Mouse (Mus musculus) limb, embryonic 14.5 days (tissue): ENCODE measurements around the gene Olfr279. TPM values are rescaled to one million over a fixed set of nuclear protein-coding genes. Genes with fewer than 3 reads are reported as not detected.

ENCODE experiments used
- ATAC-seq: fragments of 200-750 bp; cut with Nextera tagmentation; 2 replicates; pipeline ENCODE4 v1.8.0; 2017; ENCODE audit warnings: low read depth, moderate number of reproducible peaks, moderate TSS enrichment; ENCODE audit not compliant: low FRiP score
- DNase-seq: peaks from one replicate; pipeline ENCODE4 v3.0.0-alpha.2; 2015; ENCODE audit warnings: low spot score
- H3K27ac ChIP-seq: fragments of 300-500 bp; sonication (generic); replicated peaks from 2 replicates; pipeline ENCODE4 v1.5.1; 2014; ENCODE audit warnings: low read depth, mild to moderate bottlenecking, low read length, moderate library complexity, mixed read lengths
- H3K27me3 ChIP-seq: fragments of 300-500 bp; sonication (generic); 2 replicates; pipeline ENCODE4 v1.6.1; 2014; ENCODE audit warnings: low read length, mixed read lengths; ENCODE audit not compliant: control insufficient read depth, insufficient read depth
- H3K36me3 ChIP-seq: fragments of 300-500 bp; sonication (generic); 2 replicates; pipeline ENCODE4 v1.6.1; 2014; ENCODE audit warnings: mild to moderate bottlenecking, low read length, moderate library complexity, mixed read lengths; ENCODE audit not compliant: control insufficient read depth, insufficient read depth
- H3K4me1 ChIP-seq: fragments of 300-500 bp; sonication (generic); 2 replicates; pipeline ENCODE4 v1.6.1; 2014; ENCODE audit warnings: antibody characterized with exemption, low read length, mixed read lengths; ENCODE audit not compliant: control insufficient read depth, insufficient read depth
- H3K4me2 ChIP-seq: fragments of 300-500 bp; sonication (generic); replicated peaks from 2 replicates; pipeline ENCODE4 v1.6.1; 2014; ENCODE audit warnings: low read depth, mild to moderate bottlenecking, low read length, moderate library complexity; ENCODE audit not compliant: severe bottlenecking
- H3K4me3 ChIP-seq: fragments of 300-500 bp; sonication (generic); replicated peaks from 2 replicates; pipeline ENCODE4 v1.5.1; 2014; ENCODE audit warnings: low read length
- H3K9ac ChIP-seq: fragments of 300-500 bp; sonication (generic); 2 replicates; pipeline ENCODE4 v1.6.1; 2014; ENCODE audit warnings: mild to moderate bottlenecking, low read depth, low read length, moderate library complexity; ENCODE audit not compliant: severe bottlenecking
- H3K9me3 ChIP-seq: fragments of 300-500 bp; sonication (generic); 2 replicates; pipeline ENCODE4 v1.6.1; 2016; ENCODE audit warnings: low read length; ENCODE audit not compliant: control insufficient read depth
- POLR2A ChIP-seq: fragments of 200-500 bp; IDR thresholded peaks from 2 replicates; pipeline ENCODE4 v1.8.0; 2012; ENCODE audit warnings: inconsistent platforms, mild to moderate bottlenecking, moderate library complexity, borderline replicate concordance; ENCODE audit not compliant: insufficient read depth, insufficient read length; ENCODE audit errors: extremely low read depth
- WGBS: fragments of 180-500 bp; shearing (Covaris S2); extraction: QIAGEN DNeasy Blood & Tissue Kit; methylation state at CpG from one replicate; pipeline ENCODE4 v1.1.7; 2014; 5-methylcytosine and 5-hydroxymethylcytosine counted together
- microRNA-seq: library from miRNA; unstranded; fragments of <30 nt; microRNA quantifications from one replicate; pipeline ENCODE4, GENCODE M21; 2016
- polyA plus RNA-seq, 2 experiments: library from polyadenylated mRNA; depleted of rRNA in 1 of 2; stranded (reverse) in 1 of 2; unstranded in 1 of 2; fragments of >200 nt; fragmentation: Nextera tagmentation in 1 of 2; extraction: Ambion mirVana in 1 of 2; gene quantifications; 2 replicates each; pipeline versions ENCODE4 v1.2.1 to v1.2.3; 2012 to 2014

Olfr279 gene
- polyA plus RNA-seq, 2 experiments: not detected

GRCm38 (mm10) chr15:98537923-98538322 lies 45.7 kb downstream of the Olfr279 start:
- Histone ChIP-seq H3K36me3 (peaks cover 43% of the 10 kb centered on the region), H3K4me3 (no peak overlapping the region), H3K4me1 (no peaks in the 10 kb centered on the region; the same call in 1 of the 2 replicates), H3K27ac (no peak overlapping the region), H3K9ac (no peak overlapping the region), H3K9me3 (no peaks in the 10 kb centered on the region), H3K27me3 (no peaks in the 10 kb centered on the region), H3K4me2 (no peak overlapping the region)
- ATAC-seq: no peak
- no peak for DNase-seq
- TF ChIP-seq POLR2A: no peak
- 74% methylated on average over 4 of the region's 4 CpGs for WGBS

GRCm38 (mm10) chr15:98541064-98541463 lies 48.9 kb downstream of the Olfr279 start:
- peaks cover 74% of the 10 kb centered on the region for H3K36me3 ChIP-seq
- no peaks in the 10 kb centered on the region for H3K4me1 ChIP-seq
- no peak overlapping the region for H3K4me3 ChIP-seq
- H3K9me3 ChIP-seq: no peaks in the 10 kb centered on the region
- no peak overlapping the region for H3K9ac ChIP-seq
- H3K27me3 ChIP-seq: no peaks in the 10 kb centered on the region
- no peak for TF ChIP-seq POLR2A
- no peak overlapping the region for H3K27ac ChIP-seq
- ATAC-seq: no peak
- no peak for DNase-seq
- 88% methylated on average over 6 of the region's 6 CpGs for WGBS
- H3K4me2 ChIP-seq: no peak overlapping the region

- no peak for DNase-seq
- H3K36me3 ChIP-seq: peaks cover 87% of the 10 kb centered on the region
- H3K9me3 ChIP-seq: no peaks in the 10 kb centered on the region
- WGBS: 74% methylated on average over 4 of the region's 4 CpGs
- H3K27ac ChIP-seq: no peak overlapping the region
- H3K4me2 ChIP-seq: no peak overlapping the region
- no peak overlapping the region for H3K9ac ChIP-seq
- no peaks in the 10 kb centered on the region for H3K27me3 ChIP-seq
- no peaks in the 10 kb centered on the region for H3K4me1 ChIP-seq
- no peak overlapping the region for H3K4me3 ChIP-seq
- ATAC-seq: no peak
- no peak for TF ChIP-seq POLR2A
Observed at GRCm38 (mm10) chr15:98543341-98543740, 51.1 kb downstream of the Olfr279 start.

- no peak overlapping the region for H3K27ac ChIP-seq
- no peak overlapping the region for H3K4me3 ChIP-seq
- DNase-seq: no peak
- H3K36me3 ChIP-seq: peaks cover 90% of the 10 kb centered on the region
- H3K9me3 ChIP-seq: no peaks in the 10 kb centered on the region
- no peak for ATAC-seq
- WGBS: 90% methylated on average over 3 of the region's 3 CpGs
- H3K4me1 ChIP-seq: no peaks in the 10 kb centered on the region
- no peak overlapping the region for H3K4me2 ChIP-seq
- no peaks in the 10 kb centered on the region for H3K27me3 ChIP-seq
- H3K9ac ChIP-seq: no peak overlapping the region
- TF ChIP-seq POLR2A: no peak
Observed at GRCm38 (mm10) chr15:98545151-98545550, 52.9 kb downstream of the Olfr279 start.

- Histone ChIP-seq H3K4me2 (no peak overlapping the region), H3K36me3 (peaks cover 91% of the 10 kb centered on the region), H3K4me1 (no peaks in the 10 kb centered on the region), H3K4me3 (no peak overlapping the region), H3K27me3 (no peaks in the 10 kb centered on the region), H3K9ac (no peak overlapping the region), H3K9me3 (no peaks in the 10 kb centered on the region), H3K27ac (no peak overlapping the region)
- DNase-seq (no peak), ATAC-seq (no peak)
- no peak for TF ChIP-seq POLR2A
- WGBS: 84% methylated on average over 5 of the region's 5 CpGs
Observed at GRCm38 (mm10) chr15:98546843-98547242, 54.6 kb downstream of the Olfr279 start.

Small RNA genes within 50 kb of the gene (microRNA-seq; reads per million reads assigned to microRNA genes)
- 0.92 reads per million for gene Mir1291

Other genes starting within 250 kb of the Olfr279 start
- gene H1fnt, start 235.1 kb upstream of the Olfr279 start, polyA plus RNA-seq (2012; rRNA removed): not detected in 2 replicates
- not detected in 2 replicates for gene H1fnt, start 235.1 kb upstream of the Olfr279 start, polyA plus RNA-seq (2014; fragmentation: Nextera tagmentation; extraction: Ambion mirVana)
- 1.3 and 1.5 TPM in 2 replicates for gene Zfp641, start 196.2 kb upstream of the Olfr279 start, polyA plus RNA-seq (2012; rRNA removed)
- gene Zfp641, start 196.2 kb upstream of the Olfr279 start, polyA plus RNA-seq (2014; fragmentation: Nextera tagmentation; extraction: Ambion mirVana): 0.32 and 0.79 TPM in 2 replicates
- not detected in 2 replicates for gene Olfr285, start 175.0 kb upstream of the Olfr279 start, polyA plus RNA-seq (2012; rRNA removed)
- not detected in 2 replicates for gene Olfr285, start 175.0 kb upstream of the Olfr279 start, polyA plus RNA-seq (2014; fragmentation: Nextera tagmentation; extraction: Ambion mirVana)
- gene Olfr284, start 151.4 kb upstream of the Olfr279 start, polyA plus RNA-seq (2012; rRNA removed): 0.10 TPM in 1 of 2 replicates, not detected in the other
- not detected in 2 replicates for gene Olfr284, start 151.4 kb upstream of the Olfr279 start, polyA plus RNA-seq (2014; fragmentation: Nextera tagmentation; extraction: Ambion mirVana)
- gene Olfr283, start 111.5 kb upstream of the Olfr279 start, polyA plus RNA-seq (2012; rRNA removed): 0.10 TPM in 1 of 2 replicates, not detected in the other
- gene Olfr283, start 111.5 kb upstream of the Olfr279 start, polyA plus RNA-seq (2014; fragmentation: Nextera tagmentation; extraction: Ambion mirVana): not detected in 2 replicates
- not detected in 2 replicates for gene Olfr282, start 61.2 kb upstream of the Olfr279 start, polyA plus RNA-seq (2012; rRNA removed)
- gene Olfr282, start 61.2 kb upstream of the Olfr279 start, polyA plus RNA-seq (2014; fragmentation: Nextera tagmentation; extraction: Ambion mirVana): not detected in 2 replicates
- not detected in 2 replicates for gene Olfr281, start 39.8 kb upstream of the Olfr279 start, polyA plus RNA-seq (2012; rRNA removed)
- gene Olfr281, start 39.8 kb upstream of the Olfr279 start, polyA plus RNA-seq (2014; fragmentation: Nextera tagmentation; extraction: Ambion mirVana): not detected in 2 replicates
- gene OR5BS1P, start 22.5 kb upstream of the Olfr279 start, polyA plus RNA-seq (2012; rRNA removed): not detected in 2 replicates
- not detected in 2 replicates for gene OR5BS1P, start 22.5 kb upstream of the Olfr279 start, polyA plus RNA-seq (2014; fragmentation: Nextera tagmentation; extraction: Ambion mirVana)
- 0.14 and 0.32 TPM in 2 replicates for gene Lalba, start 9.7 kb upstream of the Olfr279 start, polyA plus RNA-seq (2012; rRNA removed)
- gene Lalba, start 9.7 kb upstream of the Olfr279 start, polyA plus RNA-seq (2014; fragmentation: Nextera tagmentation; extraction: Ambion mirVana): not detected in 2 replicates
- gene Kansl2, start 41.9 kb downstream of the Olfr279 start, polyA plus RNA-seq (2012; rRNA removed): 99.8 and 105 TPM in 2 replicates
- 104 and 108 TPM in 2 replicates for gene Kansl2, start 41.9 kb downstream of the Olfr279 start, polyA plus RNA-seq (2014; fragmentation: Nextera tagmentation; extraction: Ambion mirVana)
- 19.4 and 21.6 TPM in 2 replicates for gene Ccnt1, start 78.5 kb downstream of the Olfr279 start, polyA plus RNA-seq (2012; rRNA removed)
- 45.3 and 53.4 TPM in 2 replicates for gene Ccnt1, start 78.5 kb downstream of the Olfr279 start, polyA plus RNA-seq (2014; fragmentation: Nextera tagmentation; extraction: Ambion mirVana)
- gene 4930415O20Rik, start 78.6 kb downstream of the Olfr279 start, polyA plus RNA-seq (2012; rRNA removed): not detected in 2 replicates
- gene 4930415O20Rik, start 78.6 kb downstream of the Olfr279 start, polyA plus RNA-seq (2014; fragmentation: Nextera tagmentation; extraction: Ambion mirVana): 0.37 TPM in 1 of 2 replicates, not detected in the other
- 74.0 and 82.0 TPM in 2 replicates for gene Adcy6, start 117.7 kb downstream of the Olfr279 start, polyA plus RNA-seq (2012; rRNA removed)
- gene Adcy6, start 117.7 kb downstream of the Olfr279 start, polyA plus RNA-seq (2014; fragmentation: Nextera tagmentation; extraction: Ambion mirVana): 14.3 and 16.2 TPM in 2 replicates
- 75.2 and 105 TPM in 2 replicates for gene Cacnb3, start 138.4 kb downstream of the Olfr279 start, polyA plus RNA-seq (2012; rRNA removed)
- gene Cacnb3, start 138.4 kb downstream of the Olfr279 start, polyA plus RNA-seq (2014; fragmentation: Nextera tagmentation; extraction: Ambion mirVana): 33.9 and 40.8 TPM in 2 replicates
- gene Ddx23, start 170.5 kb downstream of the Olfr279 start, polyA plus RNA-seq (2012; rRNA removed): 47.0 and 54.0 TPM in 2 replicates
- gene Ddx23, start 170.5 kb downstream of the Olfr279 start, polyA plus RNA-seq (2014; fragmentation: Nextera tagmentation; extraction: Ambion mirVana): 22.6 and 26.5 TPM in 2 replicates
- gene Rnd1, start 185.1 kb downstream of the Olfr279 start, polyA plus RNA-seq (2012; rRNA removed): 1.1 and 1.5 TPM in 2 replicates
- gene Rnd1, start 185.1 kb downstream of the Olfr279 start, polyA plus RNA-seq (2014; fragmentation: Nextera tagmentation; extraction: Ambion mirVana): 0.35 and 0.45 TPM in 2 replicates
- 0.48 and 0.55 TPM in 2 replicates for gene Ccdc65, start 215.8 kb downstream of the Olfr279 start, polyA plus RNA-seq (2012; rRNA removed)
- gene Ccdc65, start 215.8 kb downstream of the Olfr279 start, polyA plus RNA-seq (2014; fragmentation: Nextera tagmentation; extraction: Ambion mirVana): 0.40 and 0.87 TPM in 2 replicates
- 58.9 and 90.9 TPM in 2 replicates for gene Fkbp11, start 235.8 kb downstream of the Olfr279 start, polyA plus RNA-seq (2012; rRNA removed)
- gene Fkbp11, start 235.8 kb downstream of the Olfr279 start, polyA plus RNA-seq (2014; fragmentation: Nextera tagmentation; extraction: Ambion mirVana): 74.4 and 82.7 TPM in 2 replicates